Mouse (Mus musculus) lung, postnatal 10 days (tissue): ENCODE data around the gene Nrros.

Experiments used
- DNase-seq: peaks from one replicate; pipeline ENCODE4 v3.0.0; 2021

The Nrros gene

GRCm38 (mm10) chr16:32165281-32165821 lies at the start of gene Nrros:
Gene Nrros (minus strand): TSS chr16:32165594.
- DNase-seq: peak; percentile 65

GRCm38 (mm10) chr16:32214804-32215576 lies 49.6 kb upstream of the Nrros start:
- DNase-seq: no peak

GRCm38 (mm10) chr16:32214156-32214555 lies 48.8 kb upstream of the Nrros start:
- no peak for DNase-seq

- DNase-seq: peak; percentile 59
Observed at GRCm38 (mm10) chr16:32204902-32205301, 39.5 kb upstream of the Nrros start.

GRCm38 (mm10) chr16:32202681-32203080 lies 37.3 kb upstream of the Nrros start:
- peak; percentile 76 for DNase-seq

- no peak for DNase-seq
Observed at GRCm38 (mm10) chr16:32201004-32201325, 35.6 kb upstream of the Nrros start.

- DNase-seq: peak; percentile 75
Observed at GRCm38 (mm10) chr16:32200256-32201003, 35.0 kb upstream of the Nrros start.

- peak; percentile 24 for DNase-seq
Observed at GRCm38 (mm10) chr16:32190011-32190441, 24.6 kb upstream of the Nrros start.

- DNase-seq: peak; percentile 74
Observed at GRCm38 (mm10) chr16:32189109-32189508, 23.7 kb upstream of the Nrros start.

- no peak for DNase-seq
Observed at GRCm38 (mm10) chr16:32186056-32186455, 20.7 kb upstream of the Nrros start.

- no peak for DNase-seq
Observed at GRCm38 (mm10) chr16:32179333-32179901, 14.0 kb upstream of the Nrros start, which contains the start of gene Bex6. Gene Bex6 (plus strand): TSS chr16:32179823.

GRCm38 (mm10) chr16:32176896-32177686 lies 11.7 kb upstream of the Nrros start:
- DNase-seq: peak; percentile 28

- DNase-seq: no peak
Observed at GRCm38 (mm10) chr16:32175029-32175428, 9.6 kb upstream of the Nrros start.

- no peak for DNase-seq
Observed at GRCm38 (mm10) chr16:32174340-32175005, 9.1 kb upstream of the Nrros start.

GRCm38 (mm10) chr16:32173401-32173800 lies 8.0 kb upstream of the Nrros start:
- DNase-seq: no peak

- no peak for DNase-seq
Observed at GRCm38 (mm10) chr16:32171031-32171731, 5.8 kb upstream of the Nrros start.

GRCm38 (mm10) chr16:32167819-32168545 lies 2.6 kb upstream of the Nrros start:
- no peak for DNase-seq

- DNase-seq: peak; percentile 33
Observed at GRCm38 (mm10) chr16:32164396-32165027, 882 bp downstream of the Nrros start.

GRCm38 (mm10) chr16:32163891-32164290 lies 1.5 kb downstream of the Nrros start:
- no peak for DNase-seq

GRCm38 (mm10) chr16:32163392-32163791 lies 2.0 kb downstream of the Nrros start:
- peak; percentile 16 for DNase-seq
